ENCODE assay signal across 11 mouse cellular contexts in genomic region chr14:20607396-20608126, GRCm38 (mm10). TPM values are rescaled to one million over a fixed set of nuclear protein-coding genes. Genes with fewer than 3 reads are reported as not detected.
DNase-seq lines count a peak whose midpoint lies in the region; ATAC-seq and TF ChIP-seq lines count a peak whose summit lies in the region.
"Had no signal": no experiment of that assay in that cellular context is flagged by ENCODE, and none has a peak within 500 bp of the region (broad histone marks: within the 10 kb centered on the region; RNA-seq: fewer than 3 reads in every experiment).

No protein-coding gene starts in this region.

- DNase-seq in gastrocnemius, adult 2 months = no peak
- DNase-seq in gastrocnemius, postnatal 36 days = no peak
- peak; percentile 7 for DNase-seq in MN1 (ENCODE audit: low spot score)
- DNase-seq in embryo, embryonic 9.5 days (ENCODE audit: extremely low spot score) = no peak
- DNase-seq: cerebellum, postnatal 14 days; thymus, postnatal 4 days had no signal

- intact Hi-C loops in gastrocnemius, adult 2 months (cut with DNase I) = no loop called here
- intact Hi-C loops in gastrocnemius, postnatal 36 days (cut with DNase I) = no loop called here

- H3K4me1 ChIP-seq in heart, embryonic 16.5 days (ENCODE audit: control insufficient read depth, insufficient read depth, low read length) = peaks cover 25% of the 10 kb centered on the region
- H3K4me1 ChIP-seq in lung, embryonic 15.5 days = peaks cover 22% of the 10 kb centered on the region
- H3K4me1 ChIP-seq in forebrain, embryonic 16.5 days (replicated peaks; ENCODE audit: control insufficient read depth, insufficient read depth, low read length) = no peaks in the 10 kb centered on the region
- no peaks in the 10 kb centered on the region for H3K4me1 ChIP-seq in forebrain, embryonic 15.5 days

- peaks cover 6% of the 10 kb centered on the region for H3K36me3 ChIP-seq in heart, embryonic 16.5 days (ENCODE audit: control insufficient read depth, insufficient read depth)
- H3K36me3 ChIP-seq in lung, embryonic 15.5 days = no peaks in the 10 kb centered on the region
- H3K36me3 ChIP-seq in forebrain, embryonic 16.5 days (ENCODE audit: control insufficient read depth, insufficient read depth) = no peaks in the 10 kb centered on the region
- H3K36me3 ChIP-seq in forebrain, embryonic 15.5 days = peaks cover 11% of the 10 kb centered on the region; the same call in 1 of the 2 replicates

- peak overlapping the region; percentile 55 for H3K4me3 ChIP-seq in gastrocnemius, adult 2 months
- H3K4me3 ChIP-seq in heart, embryonic 16.5 days (ENCODE audit: low read length) = no peak overlapping the region
- H3K4me3 ChIP-seq in lung, embryonic 15.5 days = no peak overlapping the region
- no peak overlapping the region for H3K4me3 ChIP-seq in forebrain, embryonic 16.5 days (replicated peaks; ENCODE audit: low read length)
- no peak overlapping the region for H3K4me3 ChIP-seq in forebrain, embryonic 15.5 days

- TF ChIP-seq CTCF in gastrocnemius, adult 2 months (IDR thresholded peaks at IDR 0.05) = no peak

- WGBS in heart, embryonic 16.5 days = 61% methylated on average over 9 of the region's 9 CpGs
- WGBS in lung, embryonic 15.5 days = 60% methylated on average over 9 of the region's 9 CpGs
- 83% methylated on average over 9 of the region's 9 CpGs for WGBS in forebrain, embryonic 16.5 days
- 89% methylated on average over 9 of the region's 9 CpGs for WGBS in forebrain, embryonic 15.5 days

- 0 out of 2 replicates have a peak overlapping the region, but pooled peaks have one; percentile 29 for H3K9ac ChIP-seq in heart, embryonic 16.5 days (ENCODE audit: low read length)
- no peak overlapping the region for H3K9ac ChIP-seq in lung, embryonic 15.5 days
- H3K9ac ChIP-seq in forebrain, embryonic 16.5 days (replicated peaks; ENCODE audit: low read depth, low read length) = no peak overlapping the region
- no peak overlapping the region for H3K9ac ChIP-seq in forebrain, embryonic 15.5 days (replicated peaks)

- H3K4me2 ChIP-seq in heart, embryonic 16.5 days (ENCODE audit: low read depth, low read length) = 0 out of 2 replicates have a peak overlapping the region, but pooled peaks have one; percentile 7
- H3K4me2 ChIP-seq in lung, embryonic 15.5 days = no peak overlapping the region
- no peak overlapping the region for H3K4me2 ChIP-seq in forebrain, embryonic 16.5 days (ENCODE audit: low read length)
- no peak overlapping the region for H3K4me2 ChIP-seq in forebrain, embryonic 15.5 days (replicated peaks)

- no peak for ATAC-seq in heart, embryonic 16.5 days (replicated peaks; ENCODE audit: extremely low read depth, insufficient read depth, low FRiP score)
- no peak; the same call in 1 of the 2 replicates for ATAC-seq in lung, embryonic 15.5 days (ENCODE audit: borderline replicate concordance, extremely low read depth, low FRiP score, low TSS enrichment)
- ATAC-seq in forebrain, embryonic 16.5 days = no peak
- ATAC-seq in forebrain, embryonic 15.5 days (replicated peaks) = no peak

- peak overlapping the region; percentile 85 for H3K27ac ChIP-seq in gastrocnemius, adult 2 months
- H3K27ac ChIP-seq in heart, embryonic 16.5 days (ENCODE audit: low read length) = peak overlapping the region; percentile 66
- H3K27ac ChIP-seq in lung, embryonic 15.5 days = peak overlapping the region; percentile 65
- no peak overlapping the region for H3K27ac ChIP-seq in forebrain, embryonic 16.5 days (ENCODE audit: low read length)
- H3K27ac ChIP-seq in forebrain, embryonic 15.5 days (replicated peaks) = no peak overlapping the region

- H3K9me3 ChIP-seq in heart, embryonic 16.5 days (replicated peaks; ENCODE audit: control insufficient read depth, low read length) = no peaks in the 10 kb centered on the region
- no peaks in the 10 kb centered on the region for H3K9me3 ChIP-seq in lung, embryonic 15.5 days
- H3K9me3 ChIP-seq in forebrain, embryonic 16.5 days (ENCODE audit: control insufficient read depth, low read length) = no peaks in the 10 kb centered on the region
- H3K9me3 ChIP-seq in forebrain, embryonic 15.5 days = no peaks in the 10 kb centered on the region

- no peaks in the 10 kb centered on the region for H3K27me3 ChIP-seq in heart, embryonic 16.5 days (ENCODE audit: control insufficient read depth, insufficient read depth, low read length)
- H3K27me3 ChIP-seq in lung, embryonic 15.5 days = no peaks in the 10 kb centered on the region
- no peaks in the 10 kb centered on the region for H3K27me3 ChIP-seq in forebrain, embryonic 16.5 days (replicated peaks; ENCODE audit: control insufficient read depth, insufficient read depth, low read length)
- H3K27me3 ChIP-seq in forebrain, embryonic 15.5 days = no peaks in the 10 kb centered on the region

RNA-seq across cellular contexts. Expression of gene Usp54, which starts 33.3 kb away (rescaled TPM):
- total RNA-seq in gastrocnemius, adult 2 months (2021) = 1 to 10 TPM; 4.9 to 6.3 TPM
- total RNA-seq in gastrocnemius, postnatal 36 days (2021) = 1 to 10 TPM; 5.2 to 6.8 TPM
- 3.8 and 4.5 TPM in 2 replicates for polyA plus RNA-seq in heart, embryonic 16.5 days (2015; fragmentation: Nextera tagmentation; extraction: Ambion mirVana)
- 7.0 and 7.6 TPM in 2 replicates for polyA plus RNA-seq in lung, embryonic 15.5 days (2015; fragmentation: Nextera tagmentation; extraction: Ambion mirVana)
- 10.4 and 11.1 TPM in 2 replicates for polyA plus RNA-seq in forebrain, embryonic 16.5 days (2015; fragmentation: Nextera tagmentation; extraction: Ambion mirVana)
- 9.0 and 10.1 TPM in 2 replicates for polyA plus RNA-seq in forebrain, embryonic 15.5 days (2015; fragmentation: Nextera tagmentation; extraction: Ambion mirVana)

RNA-seq across cellular contexts. Expression of gene Myoz1, which starts 48.8 kb away (rescaled TPM):
- 1,000 to 10,000 TPM; 2,377 to 3,782 TPM for total RNA-seq in gastrocnemius, adult 2 months (2021)
- 1,000 to 10,000 TPM; 3,097 to 3,157 TPM for total RNA-seq in gastrocnemius, postnatal 36 days (2021)
- polyA plus RNA-seq in heart, embryonic 16.5 days (2015; fragmentation: Nextera tagmentation; extraction: Ambion mirVana) = 12.0 and 14.9 TPM in 2 replicates
- polyA plus RNA-seq in lung, embryonic 15.5 days (2015; fragmentation: Nextera tagmentation; extraction: Ambion mirVana) = 0.37 and 0.82 TPM in 2 replicates
- polyA plus RNA-seq in forebrain, embryonic 16.5 days (2015; fragmentation: Nextera tagmentation; extraction: Ambion mirVana) = 0.31 TPM in 1 of 2 replicates, not detected in the other
- polyA plus RNA-seq in forebrain, embryonic 15.5 days (2015; fragmentation: Nextera tagmentation; extraction: Ambion mirVana) = not detected in 2 replicates
- polyA plus RNA-seq: intestine, embryonic 14.5 days had no signal

Comparison
In these comparisons a context has a peak if more than half of its experiments do, and no peak if none do; other contexts are left out.
1. H3K27ac ChIP-seq: peak in gastrocnemius, adult 2 months (single experiment), heart, embryonic 16.5 days (single experiment) and lung, embryonic 15.5 days (single experiment); none in forebrain, embryonic 16.5 days (single experiment) and forebrain, embryonic 15.5 days (single experiment).